Mouse (Mus musculus) layer of hippocampus, adult 11-12 months (tissue): ENCODE data around the gene Dvl3.

ENCODE experiments used
- DNase-seq: peaks from one replicate; pipeline ENCODE4 v3.0.0; 2022; ENCODE audit warnings: low spot score

Gene Dvl3

DNA sequence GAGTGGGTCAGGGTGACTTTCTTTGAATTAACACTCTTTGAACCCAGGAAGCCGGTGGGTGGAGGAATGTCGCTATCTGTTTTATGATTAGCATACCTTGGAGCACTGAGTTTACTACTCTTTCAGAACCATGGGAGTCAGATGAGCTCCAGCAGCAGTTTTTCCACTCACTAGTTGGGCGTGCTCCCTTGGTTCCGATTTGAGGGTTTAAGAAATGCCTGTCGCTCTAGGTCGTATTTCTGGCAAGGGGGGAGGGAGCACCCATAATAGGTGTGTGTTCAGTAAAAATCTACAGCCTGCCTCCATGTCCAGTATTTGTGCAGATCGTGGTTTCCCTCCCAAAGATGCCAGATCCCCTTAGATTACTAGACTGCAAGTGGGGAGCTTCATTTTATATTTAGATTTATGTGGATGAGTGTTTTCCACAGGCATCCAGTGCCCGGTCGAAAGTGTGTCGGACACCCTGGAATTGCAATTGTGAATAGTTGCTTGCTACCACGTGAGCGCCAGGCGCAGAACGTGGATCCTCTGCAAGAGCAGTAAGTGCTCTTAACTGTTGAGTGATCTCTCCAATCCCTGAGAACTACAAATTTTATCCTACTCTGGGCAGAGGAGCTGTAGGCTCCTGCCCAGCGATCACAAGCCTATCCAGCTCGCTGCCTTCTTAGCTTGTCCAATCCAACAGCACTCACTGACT, 18.7 kb upstream of the Dvl3 start:
- no peak for DNase-seq

DNA sequence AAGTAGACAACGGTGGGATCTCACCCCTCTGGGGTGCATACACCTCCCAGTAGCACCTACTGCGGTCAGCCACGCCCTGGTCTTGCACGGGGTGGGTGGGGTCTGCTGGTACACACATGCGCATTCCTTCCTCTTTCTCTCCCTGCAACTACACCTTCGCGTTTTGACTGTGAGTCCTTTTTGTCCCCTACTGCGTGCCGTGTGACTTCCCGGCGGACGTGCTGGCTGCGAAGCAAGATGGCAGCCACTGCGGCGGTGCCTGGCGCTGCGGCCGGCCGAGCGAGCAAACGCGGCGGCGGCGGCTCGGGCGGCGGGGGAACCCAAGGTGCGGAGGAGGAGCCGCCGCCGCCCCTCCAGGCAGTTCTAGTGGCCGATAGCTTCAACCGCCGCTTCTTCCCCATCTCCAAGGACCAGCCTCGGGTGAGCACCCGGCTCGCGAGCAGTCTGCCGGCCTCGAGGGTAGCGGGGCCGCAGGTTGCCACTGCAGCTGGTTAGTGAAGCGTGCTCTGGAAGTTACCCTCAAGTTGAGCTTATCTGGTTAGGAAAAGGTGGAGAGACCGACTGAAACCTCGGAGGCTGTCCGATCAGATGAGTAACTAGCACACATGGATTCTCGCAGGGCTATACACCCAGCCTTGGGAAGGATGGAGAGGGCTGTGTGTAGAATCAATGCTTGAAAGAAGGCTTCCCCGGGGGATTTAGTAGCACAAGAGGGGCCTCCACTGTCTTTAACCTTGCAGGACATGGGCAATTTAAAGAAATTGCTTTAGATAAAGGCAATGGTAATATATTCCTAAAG, 17.9 kb upstream of the Dvl3 start, which contains the start of gene Eif2b5:
Eif2b5 (plus strand) TSS at position 141 of the 799 bp plus-strand sequence.
- peak; percentile 94 for DNase-seq

DNA sequence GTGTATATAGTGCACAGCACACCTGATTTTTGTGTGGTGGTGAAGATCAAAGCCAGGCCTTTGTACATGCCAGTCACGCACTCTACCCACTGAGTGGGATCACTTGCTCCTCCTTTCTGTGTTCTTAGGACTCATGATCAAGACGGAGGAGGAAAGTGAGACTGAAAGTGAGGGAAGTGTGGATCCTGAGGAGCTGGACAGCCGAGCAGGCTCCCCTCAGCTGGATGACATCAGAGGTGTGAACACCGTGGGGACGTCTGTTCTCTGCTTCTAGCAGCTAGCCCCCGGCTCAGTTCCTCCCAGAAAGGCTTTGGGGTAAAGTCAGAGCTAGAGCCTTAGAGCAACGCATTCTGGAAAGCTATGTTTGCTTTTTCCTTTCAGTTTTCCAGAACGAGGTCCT, 10.8 kb upstream of the Dvl3 start:
- DNase-seq, result no peak

DNA sequence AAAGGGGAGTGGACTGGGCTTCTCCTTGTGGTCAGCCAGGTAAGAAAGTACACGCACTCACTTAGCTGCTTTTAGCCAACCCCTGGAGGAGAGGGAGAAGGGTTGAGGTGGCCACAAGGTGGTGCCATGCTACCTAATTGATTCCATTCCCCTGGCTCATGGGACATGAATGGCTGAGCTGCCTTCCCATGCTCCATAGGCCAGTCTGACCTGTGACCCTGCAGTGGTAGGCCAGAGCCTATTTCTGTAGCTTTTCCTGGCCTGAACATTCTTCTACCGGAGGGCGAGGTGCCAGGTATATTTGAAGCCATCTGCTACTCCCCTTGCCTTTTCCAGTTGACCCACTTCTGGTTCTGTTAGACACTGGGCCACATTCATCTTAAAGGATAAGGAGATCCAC, 7.4 kb upstream of the Dvl3 start:
- DNase-seq, result no peak

DNA sequence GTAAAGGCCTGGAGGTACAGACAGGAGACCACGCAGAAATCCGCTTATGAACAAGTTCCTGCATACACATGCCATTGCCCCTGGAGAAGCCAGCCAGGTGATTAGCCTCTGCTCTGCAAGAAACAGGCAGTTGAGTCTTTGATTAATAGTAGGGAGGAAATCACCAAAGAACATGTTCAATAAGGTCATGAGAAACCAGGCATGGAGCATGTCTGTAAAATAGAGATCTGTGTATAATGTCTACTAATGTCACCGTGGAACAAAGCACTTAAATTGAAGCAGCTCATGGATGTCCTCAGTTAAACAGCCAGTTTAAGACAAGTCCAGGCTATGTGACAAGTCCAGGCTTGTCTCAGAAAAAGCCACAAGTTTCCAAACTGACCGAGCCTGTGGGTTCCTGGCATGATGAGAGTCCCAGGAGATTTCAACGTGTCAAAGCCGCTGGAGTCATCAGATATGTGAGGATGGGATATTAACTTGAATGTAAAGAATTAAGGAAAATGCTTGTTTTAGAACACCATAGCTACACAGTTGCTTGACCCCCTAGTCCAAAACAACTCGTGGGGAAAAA, 5.4 kb upstream of the Dvl3 start:
- no peak for DNase-seq

- no peak for DNase-seq
Measured at GRCm38 (mm10) chr16:20516032-20516431, 750 bp upstream of the Dvl3 start.

DNA sequence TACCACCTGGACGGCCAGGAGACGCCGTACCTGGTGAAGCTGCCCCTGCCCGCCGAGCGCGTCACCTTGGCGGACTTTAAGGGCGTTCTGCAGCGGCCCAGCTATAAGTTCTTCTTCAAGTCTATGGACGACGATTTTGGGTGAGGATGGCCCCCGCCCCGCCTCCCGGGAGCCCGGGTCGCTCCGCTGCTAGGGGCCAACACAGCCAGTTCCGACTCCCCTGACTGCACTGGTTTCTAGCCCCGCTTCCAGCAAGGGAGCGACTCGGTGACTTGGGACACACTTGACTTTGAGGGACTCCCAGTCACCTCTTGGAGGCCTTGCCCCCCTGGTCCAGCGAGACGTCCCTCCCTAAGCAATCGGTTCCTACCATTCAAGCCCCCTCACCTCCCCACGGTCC, 434 bp downstream of the Dvl3 start:
- no peak for DNase-seq

- peak; percentile 20 for DNase-seq
Measured at GRCm38 (mm10) chr16:20517701-20518374, 1.1 kb downstream of the Dvl3 start.

DNA sequence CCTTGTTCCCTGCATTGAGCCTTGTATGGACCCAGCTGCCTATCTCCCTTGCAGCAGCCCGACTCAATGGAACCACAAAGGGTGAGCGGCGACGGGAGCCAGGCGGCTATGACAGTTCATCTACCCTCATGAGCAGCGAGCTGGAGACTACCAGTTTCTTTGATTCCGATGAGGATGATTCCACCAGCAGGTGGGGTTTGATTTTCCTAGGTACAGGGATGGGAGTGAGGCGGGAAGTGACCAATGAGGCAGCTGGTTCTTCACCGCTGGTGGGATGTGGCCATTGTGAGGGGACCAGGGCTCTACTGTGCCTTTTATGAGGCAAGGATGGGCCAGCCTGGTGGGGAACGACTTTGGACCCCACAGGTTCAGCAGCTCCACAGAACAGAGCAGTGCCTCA, 7.1 kb downstream of the Dvl3 start:
- DNase-seq, result no peak

GRCm38 (mm10) chr16:20528779-20529178, 12.0 kb downstream of the Dvl3 start:
- no peak for DNase-seq

- no peak for DNase-seq
Measured at GRCm38 (mm10) chr16:20529375-20529774, 12.6 kb downstream of the Dvl3 start.

- DNase-seq, result no peak
Measured at GRCm38 (mm10) chr16:20530941-20531340, 14.2 kb downstream of the Dvl3 start.

DNA sequence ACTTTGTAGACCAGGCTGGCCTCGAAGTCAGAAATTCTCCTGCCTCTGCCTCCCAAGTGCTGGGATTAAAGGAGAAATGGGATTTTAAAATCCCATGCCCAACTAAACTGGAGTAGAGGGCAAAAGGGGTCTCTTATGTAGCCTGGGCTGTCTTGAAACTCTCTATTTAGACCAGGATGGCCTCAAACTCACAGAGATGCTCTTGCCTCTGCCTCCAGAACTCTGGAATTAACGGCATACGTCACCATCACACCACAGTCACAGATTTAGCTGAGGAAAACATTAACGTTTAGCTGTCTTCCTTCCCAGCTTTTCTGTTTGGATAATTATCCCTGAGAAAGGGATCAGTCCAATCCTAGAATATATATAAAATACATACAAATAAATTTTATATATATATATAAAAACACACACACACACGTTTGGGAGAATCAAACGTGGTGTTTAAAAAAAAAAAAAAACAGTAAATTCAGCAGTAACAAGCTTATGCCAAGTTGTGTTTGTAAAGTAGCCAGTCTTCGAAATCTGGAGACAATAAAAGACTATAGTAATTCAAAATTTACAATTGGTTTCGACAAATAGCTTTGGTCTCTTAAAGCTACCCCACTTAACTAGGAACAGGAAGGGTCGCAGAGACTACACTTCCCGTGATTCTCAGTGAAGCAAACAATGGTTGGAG, 18.0 kb downstream of the Dvl3 start:
- no peak for DNase-seq

- DNase-seq, result peak; percentile 96
Measured at GRCm38 (mm10) chr16:20535296-20536080, 18.7 kb downstream of the Dvl3 start, which contains the start of gene Ap2m1. Ap2m1 (plus strand) TSS chr16:20535478.

DNA sequence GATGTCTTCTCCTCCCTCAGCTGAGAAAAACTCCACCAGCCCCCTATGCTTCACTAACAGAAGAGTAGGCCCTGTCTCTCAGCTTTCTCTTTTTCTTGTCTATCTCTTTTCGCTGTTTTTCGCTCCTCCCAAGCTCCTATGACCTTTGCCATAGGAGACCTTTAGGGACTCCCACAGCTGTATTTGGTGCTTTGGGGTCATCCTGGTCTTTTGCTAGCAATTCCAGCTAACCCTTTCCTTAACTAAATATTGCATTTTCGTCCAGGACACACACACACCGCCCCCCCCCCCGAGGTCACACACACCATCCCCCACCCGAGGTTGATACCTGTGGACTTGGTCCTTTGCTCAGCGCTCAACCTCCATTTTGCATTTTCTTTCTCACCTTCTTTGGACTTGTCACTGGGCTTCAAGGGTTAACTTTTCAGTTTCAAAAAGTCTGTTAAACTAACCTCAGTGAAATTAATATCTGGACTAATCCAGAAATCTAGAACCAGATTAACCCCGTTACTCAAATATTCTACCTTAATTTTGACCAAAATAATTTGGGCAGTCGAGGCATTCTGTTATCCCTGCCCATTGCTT, 19.4 kb downstream of the Dvl3 start:
- DNase-seq, result no peak

DNA sequence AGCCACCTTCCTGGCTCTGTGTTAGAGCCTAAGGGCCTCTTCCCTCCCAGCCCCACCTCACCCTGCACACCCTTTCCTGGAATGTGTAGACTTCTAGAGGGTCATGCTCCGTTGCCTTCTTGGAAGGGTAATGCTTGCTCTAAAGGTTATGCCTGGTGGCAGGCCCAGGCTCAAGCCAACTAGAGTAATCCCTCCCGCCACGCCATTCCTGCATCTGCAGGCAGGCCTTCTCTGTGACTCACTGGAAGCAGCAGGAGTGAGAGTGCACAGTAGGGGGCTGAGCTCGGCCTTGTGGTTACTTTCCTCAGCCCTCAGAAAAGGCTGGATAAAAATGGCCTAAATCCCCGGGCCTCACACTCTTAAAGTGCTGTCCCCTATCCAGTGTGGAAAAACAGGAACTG, 20.3 kb downstream of the Dvl3 start:
- DNase-seq, result peak; percentile 33

GRCm38 (mm10) chr16:20537601-20538320, 21.0 kb downstream of the Dvl3 start:
- no peak for DNase-seq

GRCm38 (mm10) chr16:20539649-20540048, 22.9 kb downstream of the Dvl3 start:
- DNase-seq, result no peak

- no peak for DNase-seq
Measured at GRCm38 (mm10) chr16:20540438-20540837, 23.7 kb downstream of the Dvl3 start.

DNA sequence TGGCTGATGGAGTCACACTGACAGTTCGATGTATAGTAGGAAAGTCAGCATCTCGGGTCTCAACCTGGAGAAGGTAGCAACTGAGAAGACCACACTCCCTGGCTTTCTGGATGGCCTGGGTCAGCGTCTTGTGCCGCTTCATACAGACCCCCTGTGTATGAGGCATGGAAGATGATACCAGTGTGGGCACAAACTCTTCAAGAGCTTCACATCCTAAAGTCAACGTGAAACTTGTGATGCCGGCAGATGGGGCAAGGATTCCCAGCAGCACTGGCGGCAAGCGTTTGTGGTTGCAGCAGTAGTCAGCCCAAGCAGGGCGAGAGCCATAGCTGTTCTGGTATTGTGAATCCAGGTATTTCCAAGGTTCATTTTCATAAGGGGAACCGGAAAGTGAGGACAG, 28.9 kb downstream of the Dvl3 start:
- no peak for DNase-seq
